Mouse (Mus musculus): Measurements from ENCODE around the gene BC017158. TPM values are rescaled to one million over a fixed set of nuclear protein-coding genes. Genes with fewer than 3 reads are reported as not detected.

Gene BC017158
- total and polyA plus RNA-seq, 3 experiments, result 26.8 to 93.4 (median 31.7) TPM

DNA sequence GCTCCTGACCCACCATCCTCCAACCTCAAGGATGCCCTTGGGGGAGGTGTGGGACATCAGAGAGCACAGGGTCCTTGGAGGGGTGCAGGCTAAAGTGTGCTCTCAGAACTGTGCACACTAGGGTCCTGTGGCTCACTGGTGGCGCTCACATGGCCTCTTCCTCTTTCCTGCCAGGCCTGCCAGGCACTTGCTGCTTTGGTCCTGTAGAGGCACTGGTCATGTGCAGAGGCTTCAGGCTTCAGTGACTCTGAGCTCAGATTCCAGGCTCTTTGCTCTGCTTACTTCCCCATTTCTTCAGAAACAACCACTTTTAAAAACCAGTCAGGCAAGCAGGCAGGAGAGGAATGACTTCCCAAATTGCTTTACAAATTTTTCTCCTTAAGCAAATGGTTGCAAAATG is 34.9 kb upstream of the BC017158 start:
- Histone ChIP-seq H3K9me3 (replicated peaks) (no peaks in the 10 kb centered on the region), H3K4me1 (ENCODE audit: insufficient read depth, low read depth, low read length) (peaks cover 18% of the 10 kb centered on the region), H3K27me3 (ENCODE audit: insufficient read depth, low read length) (no peaks in the 10 kb centered on the region), H3K4me3 (ENCODE audit: low read depth, low read length) (no peak overlapping the region; the same call in 1 of the 2 replicates), H3K36me3 (replicated peaks) (no peaks in the 10 kb centered on the region)
- TF ChIP-seq GATA2 (IDR thresholded peaks at IDR 0.05; ENCODE audit: borderline replicate concordance, low read depth, low read length), result no peak
- TF ChIP-seq TAL1 (conservative IDR thresholded peaks at IDR 0.05; ENCODE audit: low read depth, low read length), result no peak
- no peak for TF ChIP-seq GATA1 (IDR thresholded peaks at IDR 0.05; ENCODE audit: borderline replicate concordance, low read length)
- TF ChIP-seq POLR2AphosphoS5 (IDR thresholded peaks at IDR 0.05; ENCODE audit: insufficient replicate concordance, low read depth, low read length), result no peak
- TF ChIP-seq CTCF (IDR thresholded peaks at IDR 0.05; ENCODE audit: low read depth, low read length), result 0 out of 2 replicates have a peak, but pooled peaks have one; percentile 24
- ATAC-seq (ENCODE audit: extremely low read depth, insufficient number of reproducible peaks, low FRiP score, poor library complexity, severe bottlenecking) (peak; percentile 88), DNase-seq (ENCODE audit: low spot score) (peak; percentile 65)

- no peaks in the 10 kb centered on the region for H3K36me3 ChIP-seq (replicated peaks)
- H3K27me3 ChIP-seq (ENCODE audit: insufficient read depth, low read length), result no peaks in the 10 kb centered on the region
- no peak overlapping the region for H3K4me3 ChIP-seq (ENCODE audit: low read depth, low read length)
- H3K9me3 ChIP-seq (replicated peaks), result no peaks in the 10 kb centered on the region
- DNase-seq (ENCODE audit: low spot score) (no peak), ATAC-seq (ENCODE audit: extremely low read depth, insufficient number of reproducible peaks, low FRiP score, poor library complexity, severe bottlenecking) (no peak)
- TF ChIP-seq GATA2 (IDR thresholded peaks at IDR 0.05; ENCODE audit: borderline replicate concordance, low read depth, low read length), result no peak
- no peak for TF ChIP-seq CTCF (IDR thresholded peaks at IDR 0.05; ENCODE audit: low read depth, low read length)
- H3K4me1 ChIP-seq (ENCODE audit: insufficient read depth, low read depth, low read length), result peaks cover 18% of the 10 kb centered on the region
Observed at GRCm38 (mm10) chr7:128330981-128331380, 33.0 kb upstream of the BC017158 start.

- no peak overlapping the region for H3K4me3 ChIP-seq (ENCODE audit: low read depth, low read length)
- peaks cover 32% of the 10 kb centered on the region for H3K4me1 ChIP-seq (ENCODE audit: insufficient read depth, low read depth, low read length)
- no peaks in the 10 kb centered on the region for H3K36me3 ChIP-seq (replicated peaks)
- no peak for DNase-seq (ENCODE audit: low spot score)
- peaks cover 10% of the 10 kb centered on the region; the same call in 1 of the 2 replicates for H3K27me3 ChIP-seq (ENCODE audit: insufficient read depth, low read length)
- no peak for TF ChIP-seq GATA1 (IDR thresholded peaks at IDR 0.05; ENCODE audit: borderline replicate concordance, low read length)
- no peak for TF ChIP-seq TAL1 (conservative IDR thresholded peaks at IDR 0.05; ENCODE audit: low read depth, low read length)
- TF ChIP-seq CTCF (IDR thresholded peaks at IDR 0.05; ENCODE audit: low read depth, low read length), result no peak
- no peak for TF ChIP-seq GATA2 (IDR thresholded peaks at IDR 0.05; ENCODE audit: borderline replicate concordance, low read depth, low read length)
- TF ChIP-seq POLR2AphosphoS5 (IDR thresholded peaks at IDR 0.05; ENCODE audit: insufficient replicate concordance, low read depth, low read length), result no peak
- no peaks in the 10 kb centered on the region for H3K9me3 ChIP-seq (replicated peaks)
- no peak for ATAC-seq (ENCODE audit: extremely low read depth, insufficient number of reproducible peaks, low FRiP score, poor library complexity, severe bottlenecking)
Observed at GRCm38 (mm10) chr7:128324977-128325376, 27.0 kb upstream of the BC017158 start.

GRCm38 (mm10) chr7:128321260-128321659 is 23.3 kb upstream of the BC017158 start:
- no peak for TF ChIP-seq POLR2AphosphoS5 (IDR thresholded peaks at IDR 0.05; ENCODE audit: insufficient replicate concordance, low read depth, low read length)
- no peak for TF ChIP-seq GATA2 (IDR thresholded peaks at IDR 0.05; ENCODE audit: borderline replicate concordance, low read depth, low read length)
- TF ChIP-seq CTCF (IDR thresholded peaks at IDR 0.05; ENCODE audit: low read depth, low read length), result no peak
- TF ChIP-seq TAL1 (conservative IDR thresholded peaks at IDR 0.05; ENCODE audit: low read depth, low read length), result no peak
- TF ChIP-seq GATA1 (IDR thresholded peaks at IDR 0.05; ENCODE audit: borderline replicate concordance, low read length), result no peak
- Histone ChIP-seq H3K27me3 (ENCODE audit: insufficient read depth, low read length) (peaks cover 10% of the 10 kb centered on the region; the same call in 1 of the 2 replicates), H3K9me3 (replicated peaks) (no peaks in the 10 kb centered on the region), H3K4me1 (ENCODE audit: insufficient read depth, low read depth, low read length) (peaks cover 41% of the 10 kb centered on the region), H3K4me3 (ENCODE audit: low read depth, low read length) (no peak overlapping the region), H3K36me3 (replicated peaks) (no peaks in the 10 kb centered on the region)
- DNase-seq (ENCODE audit: low spot score) (no peak), ATAC-seq (ENCODE audit: extremely low read depth, insufficient number of reproducible peaks, low FRiP score, poor library complexity, severe bottlenecking) (no peak)

- no peak for DNase-seq (ENCODE audit: low spot score)
- ATAC-seq (ENCODE audit: extremely low read depth, insufficient number of reproducible peaks, low FRiP score, poor library complexity, severe bottlenecking), result peak; percentile 28
- Histone ChIP-seq H3K4me1 (ENCODE audit: insufficient read depth, low read depth, low read length) (peaks cover 41% of the 10 kb centered on the region), H3K36me3 (replicated peaks) (no peaks in the 10 kb centered on the region), H3K4me3 (ENCODE audit: low read depth, low read length) (no peak overlapping the region), H3K27me3 (ENCODE audit: insufficient read depth, low read length) (peaks cover 10% of the 10 kb centered on the region; the same call in 1 of the 2 replicates), H3K9me3 (replicated peaks) (no peaks in the 10 kb centered on the region)
- TF ChIP-seq POLR2AphosphoS5 (IDR thresholded peaks at IDR 0.05; ENCODE audit: insufficient replicate concordance, low read depth, low read length) (no peak), TAL1 (conservative IDR thresholded peaks at IDR 0.05; ENCODE audit: low read depth, low read length) (no peak; the same call in 1 of the 2 replicates), GATA2 (IDR thresholded peaks at IDR 0.05; ENCODE audit: borderline replicate concordance, low read depth, low read length) (no peak), CTCF (IDR thresholded peaks at IDR 0.05; ENCODE audit: low read depth, low read length) (no peak), GATA1 (IDR thresholded peaks at IDR 0.05; ENCODE audit: borderline replicate concordance, low read length) (no peak)
Observed at GRCm38 (mm10) chr7:128320219-128320816, 22.3 kb upstream of the BC017158 start.

DNA sequence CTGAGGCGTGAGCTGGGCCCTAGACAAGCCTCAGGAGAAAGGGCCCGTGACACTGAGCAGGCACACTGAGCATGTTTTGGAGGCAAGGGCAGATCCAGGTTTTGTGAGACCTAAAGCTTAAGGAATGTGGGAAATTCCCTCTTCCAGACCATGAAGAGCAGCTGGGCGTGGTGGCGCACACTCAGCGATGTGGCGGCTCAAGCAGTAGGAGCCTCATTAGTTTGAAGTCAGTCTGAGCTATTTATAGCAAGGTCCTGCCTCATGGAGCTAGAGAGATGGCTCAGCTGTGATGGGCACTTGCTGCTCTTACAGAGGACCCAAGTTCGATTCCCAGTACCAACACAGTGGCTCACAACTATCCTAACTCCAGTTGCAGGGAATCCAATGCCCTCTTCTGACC is 21.2 kb upstream of the BC017158 start:
- Histone ChIP-seq H3K4me3 (ENCODE audit: low read depth, low read length) (no peak overlapping the region), H3K4me1 (ENCODE audit: insufficient read depth, low read depth, low read length) (peaks cover 41% of the 10 kb centered on the region), H3K36me3 (replicated peaks) (no peaks in the 10 kb centered on the region), H3K9me3 (replicated peaks) (no peaks in the 10 kb centered on the region), H3K27me3 (ENCODE audit: insufficient read depth, low read length) (peaks cover 10% of the 10 kb centered on the region; the same call in 1 of the 2 replicates)
- ATAC-seq (ENCODE audit: extremely low read depth, insufficient number of reproducible peaks, low FRiP score, poor library complexity, severe bottlenecking) (no peak), DNase-seq (ENCODE audit: low spot score) (no peak)
- TF ChIP-seq POLR2AphosphoS5 (IDR thresholded peaks at IDR 0.05; ENCODE audit: insufficient replicate concordance, low read depth, low read length) (no peak), GATA2 (IDR thresholded peaks at IDR 0.05; ENCODE audit: borderline replicate concordance, low read depth, low read length) (no peak), GATA1 (IDR thresholded peaks at IDR 0.05; ENCODE audit: borderline replicate concordance, low read length) (no peak), CTCF (IDR thresholded peaks at IDR 0.05; ENCODE audit: low read depth, low read length) (no peak), TAL1 (conservative IDR thresholded peaks at IDR 0.05; ENCODE audit: low read depth, low read length) (no peak)
